Mouse (Mus musculus): ENCODE results near the gene Mettl7a2. TPM values are rescaled to one million over a fixed set of nuclear protein-coding genes. Genes with fewer than 3 reads are reported as not detected.
"Not testable (repeated sequence)": the region's sequence is repeated elsewhere in the genome, so short reads cannot be mapped to it uniquely, and the experiment has no call there.

Mettl7a2 gene
- total RNA-seq (2021): under 1 TPM; 0.49 TPM
- long read RNA-seq, experiment 1: 0 reads
- long read RNA-seq, experiment 2: 0 reads

DNA sequence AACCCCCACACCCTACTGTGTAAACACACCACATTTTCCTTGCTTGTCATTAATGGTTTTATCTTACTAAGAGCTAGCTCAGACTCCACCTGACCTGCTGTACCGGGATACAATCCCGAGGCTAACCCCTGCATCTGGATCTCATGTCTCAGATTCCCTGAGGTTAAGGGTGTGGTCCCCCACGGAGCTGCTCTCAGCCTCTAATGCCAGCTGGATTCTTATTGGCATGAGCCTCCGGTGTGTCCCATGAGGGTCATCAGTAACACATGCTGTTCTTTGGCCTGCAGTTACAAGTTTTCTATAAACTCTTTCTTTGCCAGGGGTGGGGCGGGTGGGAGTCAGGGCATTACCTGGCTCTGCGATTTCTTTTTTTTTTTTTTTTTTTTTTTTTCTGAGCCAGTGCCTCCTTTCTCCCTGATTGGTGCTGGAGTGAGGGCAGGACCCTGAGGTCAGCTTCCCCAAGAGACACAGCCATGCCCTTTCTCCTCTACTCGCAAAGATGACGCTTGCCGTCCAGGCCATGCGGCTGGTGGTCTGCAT is at the start of gene Mettl7a2, which contains the start of gene Methig1:
Gene Mettl7a2, plus strand, starts transcription at position 490 of the 540 bp plus-strand sequence.
Gene Methig1, plus strand, starts transcription at position 439 of the 540 bp plus-strand sequence.
- DNase-seq: no peak
- intact Hi-C loops (cut with DNase I; ENCODE audit: low total_unique reads): no loop called here

DNA sequence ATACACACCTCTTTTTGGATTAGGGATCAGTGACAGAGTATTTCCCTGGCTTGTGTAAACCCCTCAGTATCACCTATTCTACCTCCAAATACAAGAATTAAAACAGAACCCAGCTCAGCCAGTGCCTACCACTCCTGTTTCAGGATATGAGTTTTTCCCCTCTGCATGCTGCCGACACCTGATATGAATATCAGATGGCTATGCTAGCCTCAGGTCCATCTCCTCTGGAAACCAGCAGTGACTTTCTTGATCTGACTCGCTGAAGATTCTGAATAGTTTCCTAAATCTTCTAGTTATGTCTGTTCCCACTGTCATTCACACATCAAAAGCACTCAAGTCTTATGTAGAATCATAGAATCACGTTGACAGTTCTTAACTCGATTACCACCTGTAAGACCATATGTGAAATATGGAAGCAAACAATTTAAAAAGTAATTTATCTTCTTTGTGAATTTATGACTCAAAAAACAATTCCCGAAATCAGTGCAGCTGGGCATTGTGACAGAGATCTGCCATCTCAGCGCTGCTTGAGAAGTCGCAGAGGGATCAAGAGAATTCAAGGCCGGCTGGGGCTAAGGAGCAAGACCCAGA is 49.5 kb upstream of the Mettl7a2 start:
- no peak for DNase-seq
- intact Hi-C loops (cut with DNase I; ENCODE audit: low total_unique reads): no loop called here

DNA sequence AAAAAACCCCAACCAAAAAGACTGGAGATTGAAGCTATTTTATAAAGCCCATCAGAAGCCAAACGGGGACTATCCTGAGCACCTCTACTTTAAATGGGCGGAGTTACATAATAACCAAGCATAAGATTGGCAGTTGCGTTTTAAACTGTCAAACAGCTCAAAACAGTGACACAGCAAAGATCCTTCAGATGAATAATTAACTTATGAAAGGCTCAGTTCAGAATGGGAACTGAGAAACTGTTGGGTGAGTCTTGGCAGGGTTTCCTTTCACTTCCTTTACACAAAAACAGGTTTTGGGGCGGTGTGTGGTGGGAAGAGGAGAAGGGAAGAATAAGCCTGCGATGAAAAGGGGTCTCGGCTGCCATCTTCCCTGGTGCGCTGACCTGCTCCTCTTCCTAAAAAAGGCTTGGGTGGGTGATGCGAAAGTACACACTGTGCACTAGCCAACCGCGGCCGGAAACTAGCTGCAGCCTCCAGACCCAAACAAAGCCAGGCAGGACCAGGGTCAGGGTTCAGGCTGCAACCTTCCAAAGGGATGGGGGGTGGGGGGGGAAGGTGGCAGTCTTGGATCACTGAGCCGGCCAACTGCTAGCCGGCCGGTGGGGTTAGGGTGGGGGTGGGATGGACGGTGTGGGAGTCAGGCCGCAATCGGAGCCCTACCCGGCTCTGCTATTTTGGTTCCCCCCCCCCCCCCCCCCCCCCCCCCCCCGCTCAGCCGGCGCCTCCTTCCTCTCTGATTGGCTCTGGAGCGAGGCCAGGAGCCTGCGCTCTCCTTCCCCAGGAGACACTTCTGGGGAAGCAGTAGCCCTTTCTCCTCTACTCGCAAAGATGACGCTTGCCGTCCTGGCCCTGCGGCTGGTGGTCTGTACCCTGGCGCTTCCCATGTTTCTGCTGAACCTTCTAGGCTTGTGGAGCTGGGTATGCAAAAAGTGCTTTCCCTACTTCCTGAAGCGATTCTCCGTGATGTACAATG is 48.7 kb upstream of the Mettl7a2 start, which contains the start of gene Mettl7a1:
Gene Mettl7a1, plus strand, starts transcription at position 122 of the 973 bp plus-strand sequence.
- peak; percentile 88 for DNase-seq
- intact Hi-C loops (cut with DNase I; ENCODE audit: low total_unique reads): no loop called here

DNA sequence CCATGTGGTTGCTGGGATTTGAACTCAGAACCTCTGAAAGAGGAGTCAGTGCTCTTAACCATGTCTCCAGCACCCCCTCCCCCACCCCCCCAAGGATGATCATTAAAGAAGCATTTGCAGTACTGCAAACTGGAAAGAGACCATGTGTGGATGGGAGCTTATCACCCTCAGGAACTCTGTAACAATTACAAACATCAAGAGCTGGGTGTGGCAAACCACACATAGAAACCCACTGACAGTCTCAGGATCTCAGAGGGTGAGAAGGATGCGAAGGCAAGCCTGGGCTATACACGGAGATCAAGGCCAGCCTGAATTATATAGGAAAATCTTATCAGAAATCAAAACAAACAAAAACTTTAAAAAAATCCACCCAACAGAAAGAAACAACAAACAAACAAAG is 46.8 kb upstream of the Mettl7a2 start:
- no peak for DNase-seq
- intact Hi-C loops (cut with DNase I; ENCODE audit: low total_unique reads): no loop called here

DNA sequence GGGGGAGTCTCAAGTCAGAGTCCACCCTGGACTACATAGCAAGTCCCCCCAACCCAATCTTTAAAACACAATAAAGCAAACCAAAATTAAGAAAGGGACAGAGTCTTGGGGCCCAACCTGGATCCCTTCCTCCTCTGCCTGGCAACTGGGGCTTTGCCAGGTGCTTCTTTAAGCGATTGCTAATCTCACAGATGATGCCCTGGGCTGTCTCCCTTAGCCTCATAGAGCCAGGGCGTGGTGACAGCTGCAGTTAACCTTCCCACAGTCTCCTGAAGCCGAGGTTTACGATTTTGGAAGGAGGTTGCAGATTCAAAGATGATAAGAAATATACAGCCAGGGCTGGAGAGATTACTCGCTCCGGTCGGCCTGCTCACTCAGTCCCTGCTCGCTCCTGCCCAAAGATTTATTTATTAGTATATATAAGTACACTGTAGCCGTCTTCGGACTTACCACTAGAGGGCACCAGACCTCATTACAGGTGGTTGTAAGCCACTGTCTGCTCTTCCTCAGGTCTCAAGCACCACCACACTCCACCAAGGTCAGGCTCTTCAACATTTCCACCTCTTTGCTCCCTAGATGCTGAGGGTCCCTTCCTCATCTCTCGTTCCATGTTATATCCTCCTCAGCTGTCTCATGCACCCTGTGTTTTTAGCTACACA is 45.4 kb upstream of the Mettl7a2 start:
- intact Hi-C loops (cut with DNase I; ENCODE audit: low total_unique reads); DNase-seq: not testable (repeated sequence)

DNA sequence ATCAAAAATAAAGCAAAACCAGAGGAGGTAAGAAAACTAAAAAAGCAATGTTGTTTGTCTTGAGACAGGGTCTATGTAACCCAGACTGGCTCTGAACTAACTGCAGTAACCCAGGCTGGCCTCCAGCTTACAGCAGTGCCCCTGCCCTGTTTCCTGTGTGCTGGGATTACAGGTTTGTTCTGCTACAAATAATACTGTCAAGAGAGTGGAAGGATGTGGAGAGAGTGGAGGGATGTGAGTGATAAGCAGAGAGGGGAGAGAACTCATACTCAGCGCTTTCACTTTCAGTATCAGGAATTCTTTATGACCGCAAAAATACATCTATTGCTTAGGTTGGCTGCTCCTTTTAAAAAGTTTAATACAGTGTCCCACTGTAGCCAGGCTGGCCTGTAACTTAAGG is 40.7 kb upstream of the Mettl7a2 start:
- intact Hi-C loops (cut with DNase I; ENCODE audit: low total_unique reads): no loop called here
- no peak for DNase-seq

DNA sequence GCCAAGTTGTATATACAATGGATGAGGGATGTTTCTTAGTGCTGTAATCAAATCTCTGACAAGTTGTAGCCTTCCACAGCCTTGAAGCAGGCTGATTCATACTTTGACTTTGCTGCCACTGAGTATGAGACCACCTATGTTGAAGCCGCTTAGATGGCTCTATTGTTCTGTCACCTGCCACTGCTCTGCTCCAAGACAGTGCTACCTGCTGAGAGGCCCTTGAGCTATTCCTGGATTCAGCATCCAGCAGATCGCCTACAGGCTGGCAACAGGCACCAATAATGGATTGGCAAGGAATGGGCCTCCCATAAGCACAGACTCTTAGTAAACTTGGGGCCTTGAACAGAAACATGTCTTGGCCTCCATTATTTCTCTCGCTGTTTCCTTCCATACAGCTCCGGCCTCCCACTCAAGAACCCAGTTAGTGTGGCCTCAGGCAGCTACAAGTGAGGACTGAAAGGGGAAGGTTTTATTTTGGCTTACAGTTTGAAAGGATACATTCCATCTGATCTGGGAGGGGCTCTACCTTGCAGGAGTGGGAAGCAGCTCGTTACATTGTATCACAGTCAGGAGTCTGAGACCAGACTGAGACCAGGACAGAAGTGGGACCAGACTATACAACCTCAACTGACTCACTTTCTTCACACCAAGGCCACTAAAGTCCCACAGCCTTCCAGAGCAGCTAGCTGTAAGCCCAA is 38.4 kb upstream of the Mettl7a2 start:
- intact Hi-C loops (cut with DNase I; ENCODE audit: low total_unique reads): no loop called here
- no peak for DNase-seq

DNA sequence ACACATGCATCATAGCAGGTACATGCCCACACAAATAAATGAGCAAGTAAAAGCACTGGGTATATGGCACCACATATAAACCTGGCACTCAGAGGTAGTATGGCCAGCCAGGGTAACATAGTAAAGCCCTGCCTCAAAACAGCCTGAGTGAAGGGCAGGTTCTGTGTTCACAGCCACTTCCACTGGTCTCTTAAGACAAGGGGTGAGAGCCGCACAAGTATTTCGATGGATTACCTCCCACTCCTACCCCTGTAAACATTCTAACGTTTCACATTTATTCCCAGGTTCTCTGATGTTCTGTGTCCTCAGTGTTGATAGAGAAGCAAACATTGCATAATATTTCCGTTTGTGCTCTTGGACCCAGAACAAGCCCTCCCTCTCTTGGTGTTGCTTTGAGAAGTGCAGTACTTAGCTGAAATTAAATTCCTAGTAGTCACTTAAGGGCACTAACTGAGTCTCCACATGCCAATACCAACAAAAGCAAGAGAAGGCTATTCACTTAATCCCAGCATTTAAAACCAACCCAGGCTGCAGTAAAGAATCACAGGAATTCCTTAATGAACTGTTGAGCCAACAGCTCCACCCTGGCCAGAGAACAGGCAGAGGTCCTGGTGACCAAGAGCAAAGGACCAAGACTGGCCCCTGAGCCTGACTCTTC is 34.9 kb upstream of the Mettl7a2 start:
- DNase-seq; intact Hi-C loops (cut with DNase I; ENCODE audit: low total_unique reads): not testable (repeated sequence)

DNA sequence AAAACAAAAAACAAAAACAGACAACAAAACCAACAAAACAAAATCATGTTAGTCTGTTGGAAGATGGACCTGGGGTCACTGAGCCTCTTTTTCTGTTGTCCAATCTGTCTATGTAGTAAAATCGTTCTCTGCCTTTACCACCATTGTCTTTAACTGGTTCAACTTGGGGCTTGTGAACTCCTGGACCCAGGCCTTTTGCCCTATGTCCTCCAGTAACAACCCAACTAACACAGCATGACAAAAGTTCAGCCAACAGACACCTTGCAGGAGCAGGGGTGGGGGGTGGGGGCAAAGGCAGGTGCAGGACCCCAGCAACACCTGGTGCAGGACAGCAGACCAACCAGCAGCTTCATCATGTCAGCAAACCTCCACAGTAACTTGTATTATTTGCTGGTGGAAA is 33.1 kb upstream of the Mettl7a2 start:
- intact Hi-C loops (cut with DNase I; ENCODE audit: low total_unique reads): no loop called here
- no peak for DNase-seq

DNA sequence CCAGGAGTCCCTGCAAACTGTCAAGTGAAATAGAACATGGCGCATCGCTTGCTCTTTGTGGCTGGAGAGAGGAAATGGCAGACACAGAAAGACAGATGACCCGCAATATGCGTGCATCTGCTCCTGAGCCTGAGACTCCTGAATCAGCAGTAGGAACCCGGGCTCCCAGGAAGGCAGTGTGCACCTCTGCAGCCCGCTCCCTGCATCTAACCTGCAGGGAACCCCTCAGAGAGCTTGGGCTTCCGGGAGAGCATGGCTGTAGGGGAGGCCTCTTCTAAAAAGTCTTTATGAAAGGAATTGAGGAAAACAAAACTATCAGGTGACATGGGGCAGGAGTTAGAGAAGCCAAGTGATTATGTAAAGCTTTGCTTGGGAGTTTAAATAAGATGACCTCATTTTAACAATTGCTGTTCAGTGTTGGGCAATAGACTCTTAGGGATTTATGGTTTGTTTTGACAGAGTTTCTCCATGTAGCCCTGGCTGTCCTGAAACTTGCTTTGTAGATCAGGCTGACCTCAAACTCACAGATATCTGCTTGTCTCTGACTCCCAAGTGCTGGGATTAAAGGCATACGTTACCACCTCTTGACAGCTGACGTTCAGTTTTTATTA is 32.6 kb upstream of the Mettl7a2 start:
- intact Hi-C loops (cut with DNase I; ENCODE audit: low total_unique reads): no loop called here

DNA sequence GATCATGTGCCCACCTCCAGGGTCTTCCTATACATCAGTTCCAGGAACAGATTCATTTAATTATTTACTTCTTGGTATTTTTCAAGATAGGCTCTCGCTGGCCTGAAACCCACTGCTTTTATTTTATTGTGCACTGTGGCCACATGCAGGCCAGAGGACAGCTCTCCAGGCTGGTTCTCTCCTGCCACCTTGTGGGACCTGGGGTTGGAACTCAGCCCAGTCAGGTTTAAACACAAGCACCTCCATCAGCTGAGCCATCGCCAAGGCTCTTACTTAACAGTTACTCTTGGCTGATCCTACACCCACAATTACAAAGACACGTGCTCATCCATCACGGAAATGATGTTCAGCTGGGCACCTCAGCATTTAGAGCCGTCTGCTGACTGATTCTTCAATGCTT is 31.9 kb upstream of the Mettl7a2 start:
- DNase-seq: no peak
- intact Hi-C loops (cut with DNase I; ENCODE audit: low total_unique reads): no loop called here

More for the DNA sequence above, 32.6 kb upstream of the Mettl7a2 start:
- DNase-seq: no peak

DNA sequence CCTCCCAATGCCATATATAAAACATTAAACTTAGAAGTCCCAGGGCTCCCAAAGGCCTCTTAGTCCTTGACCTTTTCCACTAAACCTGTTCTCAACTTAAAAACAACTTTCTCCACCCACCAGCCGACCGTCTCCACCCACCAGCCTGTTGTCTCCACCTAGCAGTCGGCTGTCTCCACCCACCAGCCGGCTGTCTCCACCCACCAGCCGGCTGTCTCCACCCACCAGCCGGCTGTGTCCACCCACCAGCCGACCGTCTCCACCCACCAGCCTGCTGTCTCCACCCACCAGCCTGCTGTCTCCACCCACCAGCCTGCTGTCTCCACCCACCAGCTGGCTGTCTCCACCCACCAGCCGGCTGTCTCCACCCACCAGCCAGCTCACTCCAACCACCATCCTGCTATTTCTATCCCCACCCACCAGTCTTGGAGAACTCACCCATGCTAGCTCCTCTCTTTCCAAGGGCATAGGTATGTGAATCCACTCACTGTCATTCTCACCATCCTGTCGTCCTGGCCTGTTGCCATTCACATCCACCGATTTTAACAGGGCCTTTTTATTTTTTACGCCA is 28.9 kb upstream of the Mettl7a2 start:
- intact Hi-C loops (cut with DNase I; ENCODE audit: low total_unique reads): no loop called here
- no peak for DNase-seq

DNA sequence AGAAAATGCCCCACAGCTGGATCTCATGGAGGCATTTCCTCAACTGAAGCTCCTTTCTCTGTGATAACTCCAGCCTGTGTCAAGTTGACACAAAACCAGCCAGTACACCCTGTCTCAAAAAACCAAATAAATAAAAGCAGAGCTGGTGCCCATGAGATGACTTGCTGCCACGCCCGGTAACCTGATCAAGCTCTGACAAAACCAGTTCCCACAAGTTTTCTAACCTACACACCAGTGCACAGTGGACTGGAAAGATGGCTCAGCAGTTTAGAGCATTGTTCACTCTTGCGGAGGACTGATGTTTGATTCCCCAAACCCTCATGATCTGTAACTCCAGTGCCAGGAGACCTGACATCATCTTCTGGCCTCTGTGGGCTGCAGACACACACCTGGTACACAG is 27.8 kb upstream of the Mettl7a2 start:
- DNase-seq: no peak
- intact Hi-C loops (cut with DNase I; ENCODE audit: low total_unique reads): no loop called here

DNA sequence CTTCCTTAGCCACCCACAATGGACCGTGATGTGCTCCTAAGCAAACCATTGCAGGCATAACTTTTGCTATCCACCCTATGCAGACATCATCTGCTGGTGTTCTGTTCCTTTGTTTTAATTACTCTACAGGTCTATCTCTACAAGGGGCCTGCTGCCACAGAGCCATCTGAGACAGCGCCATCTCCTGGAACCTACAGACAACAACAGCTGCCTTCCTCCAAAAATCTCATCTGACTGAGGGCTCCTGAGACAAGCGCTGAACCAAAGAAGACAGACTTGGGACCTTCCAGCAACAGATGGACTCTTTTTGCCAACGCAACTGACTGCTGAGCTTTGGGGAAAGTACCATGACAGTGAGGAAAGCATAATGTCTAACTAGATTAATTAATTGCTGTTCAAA is 24.9 kb upstream of the Mettl7a2 start:
- intact Hi-C loops (cut with DNase I; ENCODE audit: low total_unique reads); DNase-seq: not testable (repeated sequence)

DNA sequence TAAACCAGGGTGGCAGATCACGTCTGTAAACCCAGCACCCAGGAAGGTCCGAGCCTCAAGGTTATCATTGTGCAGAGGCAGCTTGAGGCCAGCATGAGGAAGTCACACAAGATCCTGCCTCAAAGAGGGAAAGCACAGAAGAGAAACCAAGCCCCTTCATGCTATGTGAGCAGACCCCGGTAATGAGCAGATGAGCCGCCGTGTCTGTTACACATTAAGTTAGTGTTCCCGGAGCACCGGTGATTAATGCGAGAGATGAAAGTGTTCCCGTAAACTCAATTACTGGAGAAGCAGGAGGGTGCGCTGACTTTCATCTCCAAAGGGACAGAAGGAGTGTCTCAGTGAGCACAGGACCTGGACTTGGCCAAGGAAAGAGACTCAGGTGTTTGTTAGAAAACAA is 23.7 kb upstream of the Mettl7a2 start:
- intact Hi-C loops (cut with DNase I; ENCODE audit: low total_unique reads); DNase-seq: not testable (repeated sequence)

DNA sequence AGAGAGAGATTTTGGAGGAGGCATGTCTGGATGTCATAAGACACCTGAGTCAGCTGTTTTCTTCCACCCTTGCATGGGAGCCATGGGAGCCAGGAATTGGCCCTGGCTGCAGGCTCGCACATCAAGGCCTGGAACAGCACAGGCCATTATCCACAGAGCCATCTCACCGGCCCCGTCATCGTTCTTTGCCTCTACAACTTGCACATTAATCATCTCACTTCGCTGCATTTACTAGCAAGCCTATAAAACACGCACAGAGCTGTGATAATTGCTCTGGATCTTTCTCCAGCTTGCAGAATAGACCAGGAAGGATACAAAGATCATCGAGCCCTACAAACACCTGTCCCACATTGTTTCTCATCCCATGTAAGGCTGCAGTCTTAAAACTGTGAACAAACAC is 22.3 kb upstream of the Mettl7a2 start:
- no peak for DNase-seq
- intact Hi-C loops (cut with DNase I; ENCODE audit: low total_unique reads): no loop called here

DNA sequence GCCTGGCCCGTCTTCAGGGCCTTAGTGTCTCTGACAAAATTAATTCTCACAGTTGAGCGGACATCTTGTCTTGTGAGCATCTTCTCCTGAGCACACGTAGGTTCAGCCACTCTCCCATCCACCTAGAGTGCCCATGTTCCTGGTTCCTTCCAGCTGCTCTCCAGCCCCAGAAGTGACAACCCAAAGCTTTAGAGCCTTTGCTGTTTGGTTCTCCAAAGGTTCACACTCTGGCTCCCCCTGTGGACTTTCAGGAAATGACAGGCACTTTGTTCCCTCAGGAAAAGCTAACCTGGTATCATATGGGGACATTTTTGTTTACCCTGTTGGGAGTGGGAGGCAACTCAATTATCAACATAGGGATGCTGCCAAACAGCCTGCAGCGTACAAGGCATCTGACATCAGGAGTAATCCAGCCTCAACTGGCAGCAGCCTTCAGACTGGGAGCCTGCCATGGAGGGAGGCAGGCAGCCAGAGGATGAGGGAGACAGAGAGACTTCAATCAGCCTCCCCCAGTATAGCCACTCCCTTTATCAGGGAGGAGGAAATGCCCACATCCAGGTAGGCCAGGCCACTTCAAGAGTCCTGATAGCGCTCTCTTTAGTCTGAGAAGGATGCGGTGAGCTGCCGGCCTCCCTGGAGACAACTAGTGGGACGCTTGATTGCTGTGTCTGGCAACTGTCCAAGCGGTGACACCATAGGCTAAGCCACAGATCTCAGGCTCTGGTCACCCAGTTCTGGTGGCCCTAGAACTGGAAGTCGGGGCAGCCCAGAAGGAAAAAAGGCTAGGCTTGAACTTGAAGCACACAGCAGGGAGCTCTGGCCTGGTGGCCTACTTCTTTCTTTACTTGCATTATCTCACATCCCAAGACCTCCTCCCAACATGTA is 20.7 kb upstream of the Mettl7a2 start:
- intact Hi-C loops (cut with DNase I; ENCODE audit: low total_unique reads); DNase-seq: not testable (repeated sequence)

Data from gastrocnemius, postnatal 14 days (tissue).